In the genomic region with DNA sequence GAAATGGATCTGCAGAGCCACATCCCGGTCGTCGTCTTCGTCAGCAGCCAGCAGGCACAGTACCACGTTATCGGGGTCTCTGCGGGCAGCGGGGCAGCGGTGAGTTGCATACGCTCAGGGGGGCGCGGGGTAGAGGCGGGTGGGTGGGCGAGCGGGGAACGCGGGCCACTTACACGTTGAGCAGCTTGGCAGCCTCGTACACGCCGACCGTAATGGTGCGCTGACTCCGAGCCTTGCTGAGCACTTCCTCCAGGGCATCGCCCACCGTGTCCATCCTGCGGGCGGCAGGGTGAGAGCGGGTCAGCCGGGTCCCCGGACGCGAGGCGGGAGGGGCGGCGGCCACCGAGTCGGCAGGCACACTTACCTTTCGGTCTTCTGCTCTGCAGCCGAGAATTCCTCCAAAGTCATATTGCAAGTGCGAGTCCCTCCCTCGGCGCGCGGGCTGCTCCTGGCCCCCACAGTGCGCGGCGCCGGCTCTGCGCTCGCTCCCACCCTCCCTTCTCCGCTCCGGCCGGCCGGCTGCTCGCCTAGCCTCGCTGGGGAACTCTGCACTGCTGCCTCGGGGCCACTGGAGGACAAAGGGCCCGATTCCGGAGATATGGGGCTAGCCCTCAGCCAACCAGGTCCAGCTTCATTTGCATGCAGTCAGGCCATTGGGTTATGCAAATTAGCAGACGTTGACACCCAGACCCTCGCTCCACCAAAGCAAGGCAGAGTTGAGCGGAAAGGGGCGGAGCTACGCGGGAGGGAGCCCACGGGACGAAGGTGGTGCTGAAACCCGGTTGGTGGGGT, we compare ENCODE assay signal across 8 mouse cellular contexts. TPM values are rescaled to one million over a fixed set of nuclear protein-coding genes. Genes with fewer than 3 reads are reported as not detected.
DNase-seq lines count a peak whose midpoint lies in the region; ATAC-seq lines count a peak whose summit lies in the region.

Gene Gadd45a (minus strand): TSS at position 621 of the 792 bp plus-strand sequence.

- H3K9ac ChIP-seq in hindbrain, embryonic 11.5 days (ENCODE audit: low read depth, low read length): peak within 1 kb of the TSS; percentile 76

- peak; percentile 98 for DNase-seq in Muller cell, postnatal 12 days (ENCODE audit: inconsistent ontology term)
- DNase-seq in cerebellum, adult 9-11 months: peak; percentile 99
- DNase-seq in frontal cortex, adult 2 months (ENCODE audit: extremely low spot score in 1 of 2, low spot score in 1 of 2): peak; percentile 84 to 91
- DNase-seq in hindbrain, embryonic 11.5 days (ENCODE audit: low spot score): peak; percentile 95
- DNase-seq in layer of hippocampus, postnatal 10 days (ENCODE audit: low spot score in 2 of 2): peak; percentile 80 to 84
- DNase-seq in lung, postnatal 10 days: peak; percentile 97
- DNase-seq in ovary, postnatal 36 days (ENCODE audit: low spot score): peak; percentile 95
- peak; percentile 94 for DNase-seq in thymus, postnatal 25 days

- H3K9me3 ChIP-seq in hindbrain, embryonic 11.5 days (ENCODE audit: control insufficient read depth, low read length): no peaks in the 10 kb centered on the region

- H3K27ac ChIP-seq in hindbrain, embryonic 11.5 days (ENCODE audit: low read depth, low read length): peak within 1 kb of the TSS; percentile 77

- H3K27me3 ChIP-seq in hindbrain, embryonic 11.5 days (ENCODE audit: control insufficient read depth, insufficient read depth, low read length): no peaks in the 10 kb centered on the region

- H3K4me2 ChIP-seq in hindbrain, embryonic 11.5 days (replicated peaks; ENCODE audit: low read depth, low read length): peak within 1 kb of the TSS; percentile 41

- ATAC-seq in hindbrain, embryonic 11.5 days (ENCODE audit: low FRiP score): peak; percentile 97

- under 1% methylated on average over 69 of the region's 69 CpGs for WGBS in hindbrain, embryonic 11.5 days

- peak within 1 kb of the TSS; percentile 82 for H3K4me3 ChIP-seq in hindbrain, embryonic 11.5 days (ENCODE audit: low read depth, low read length)

- H3K36me3 ChIP-seq in hindbrain, embryonic 11.5 days (ENCODE audit: control insufficient read depth, insufficient read depth, low read length): no peaks in the 10 kb centered on the region

- peaks cover 5% of the 10 kb centered on the region; the same call in 1 of the 2 replicates for H3K4me1 ChIP-seq in hindbrain, embryonic 11.5 days (replicated peaks; ENCODE audit: control insufficient read depth, insufficient read depth, low read length)

RNA-seq across cellular contexts. Expression of gene Gadd45a, which starts in this region (rescaled TPM):
- 13.5 and 17.8 TPM in 2 replicates for polyA plus RNA-seq in frontal cortex, adult 2 months (2012; rRNA removed)
- polyA plus RNA-seq in hindbrain, embryonic 11.5 days (2014; fragmentation: Nextera tagmentation; extraction: Ambion mirVana): 17.7 and 19.8 TPM in 2 replicates
- total RNA-seq in layer of hippocampus, postnatal 10 days (2021): 1 to 10 TPM; 5.1 to 7.6 TPM

Comparison
In these comparisons a context has a peak if more than half of its experiments do, and no peak if none do; other contexts are left out.
1. Peak in every context shown above with its lines: DNase-seq, ATAC-seq, H3K4me3 ChIP-seq and H3K27ac ChIP-seq.